Mouse (Mus musculus): ENCODE data around the gene Lmbr1l.

Lmbr1l gene

GRCm38 (mm10) chr15:98917538-98918498, at the start of gene Lmbr1l:
TSS of gene Lmbr1l (minus strand) at chr15:98918231.
- peak; percentile 99 for DNase-seq

- no peak for DNase-seq
Observed at GRCm38 (mm10) chr15:98959531-98959930, 41.5 kb upstream of the Lmbr1l start.

- DNase-seq = no peak
Observed at GRCm38 (mm10) chr15:98958901-98959420, 40.9 kb upstream of the Lmbr1l start.

- no peak for DNase-seq
Observed at GRCm38 (mm10) chr15:98957475-98957874, 39.4 kb upstream of the Lmbr1l start.

- DNase-seq = no peak
Observed at GRCm38 (mm10) chr15:98956000-98956399, 38.0 kb upstream of the Lmbr1l start.

GRCm38 (mm10) chr15:98955324-98955723, 37.3 kb upstream of the Lmbr1l start:
- DNase-seq = no peak

GRCm38 (mm10) chr15:98954425-98955253, 36.6 kb upstream of the Lmbr1l start:
- DNase-seq = peak; percentile 74 to 77

GRCm38 (mm10) chr15:98953401-98954356, 35.6 kb upstream of the Lmbr1l start, which contains the start of the genes Gm49450 and Tuba1a:
TSS of gene Gm49450 (minus strand) at chr15:98953551.
TSS of gene Tuba1a (minus strand) at chr15:98953703.
- DNase-seq = peak; percentile 97 to 99

GRCm38 (mm10) chr15:98952751-98953400, 34.8 kb upstream of the Lmbr1l start:
- DNase-seq = peak in 1 of 2 experiments; percentile 81

GRCm38 (mm10) chr15:98952063-98952455, 34.0 kb upstream of the Lmbr1l start:
- no peak for DNase-seq

GRCm38 (mm10) chr15:98951122-98952062, 33.4 kb upstream of the Lmbr1l start:
- peak; percentile 52 to 58 for DNase-seq

GRCm38 (mm10) chr15:98949607-98949892, 31.5 kb upstream of the Lmbr1l start:
- no peak for DNase-seq

GRCm38 (mm10) chr15:98948857-98949606, 31.0 kb upstream of the Lmbr1l start:
- DNase-seq = no peak

- DNase-seq = no peak
Observed at GRCm38 (mm10) chr15:98948382-98948781, 30.4 kb upstream of the Lmbr1l start.

GRCm38 (mm10) chr15:98947884-98948283, 29.9 kb upstream of the Lmbr1l start:
- DNase-seq = no peak

GRCm38 (mm10) chr15:98943133-98943532, 25.1 kb upstream of the Lmbr1l start:
- no peak for DNase-seq

GRCm38 (mm10) chr15:98942081-98942480, 24.1 kb upstream of the Lmbr1l start:
- DNase-seq = no peak

GRCm38 (mm10) chr15:98941539-98941938, 23.5 kb upstream of the Lmbr1l start:
- DNase-seq = no peak

GRCm38 (mm10) chr15:98940816-98941215, 22.8 kb upstream of the Lmbr1l start:
- DNase-seq = peak; percentile 56 to 61

Measured in cerebellum, postnatal 25 days (tissue).